Mouse (Mus musculus) myocyte (in vitro differentiated cells): ENCODE results near the gene Robo2. TPM values are rescaled to one million over a fixed set of nuclear protein-coding genes. Genes with fewer than 3 reads are reported as not detected.

Experiments used
- H3K27me3 ChIP-seq: one replicate; pipeline ENCODE4 v1.6.1; 2011; ENCODE audit not compliant: control insufficient read depth, insufficient read depth, insufficient read length
- H3K36me3 ChIP-seq: one replicate; pipeline ENCODE4 v1.6.1; 2011; ENCODE audit not compliant: control insufficient read depth, insufficient read depth
- H3K4me2 ChIP-seq: one replicate; pipeline ENCODE4 v1.6.1; 2011; ENCODE audit warnings: low read depth, control low read depth
- H3K4me3 ChIP-seq: one replicate; pipeline ENCODE4 v1.5.1; 2011; ENCODE audit warnings: mild to moderate bottlenecking, control low read depth, moderate library complexity
- H3K79me2 ChIP-seq: one replicate; pipeline ENCODE4 v1.6.1; 2011; ENCODE audit not compliant: control insufficient read depth, insufficient read depth
- H3ac ChIP-seq: one replicate; pipeline ENCODE4 v1.6.1; 2011; ENCODE audit not compliant: control insufficient read depth, insufficient read length
- CEBPB ChIP-seq: IDR thresholded peaks from 2 replicates; pipeline ENCODE4 v1.6.1; 2011; ENCODE audit warnings: mild to moderate bottlenecking, moderate library complexity; ENCODE audit not compliant: poor library complexity, insufficient read depth, severe bottlenecking
- E2F4 ChIP-seq: IDR thresholded peaks from one replicate; pipeline ENCODE4 v1.6.1; 2011; ENCODE audit warnings: mild to moderate bottlenecking, control low read depth, moderate library complexity; ENCODE audit not compliant: insufficient read depth
- MAX ChIP-seq: IDR thresholded peaks from one replicate; pipeline ENCODE4 v1.6.1; 2011; ENCODE audit warnings: low read depth, mild to moderate bottlenecking, control low read depth
- MYOD1 ChIP-seq, 3 experiments: IDR thresholded peaks; one replicate each; pipeline ENCODE4 v1.6.1; 2011; ENCODE audit warnings: control low read depth in 2 of 3, low read depth in 2 of 3, mild to moderate bottlenecking in 2 of 3, moderate library complexity in 1 of 3; ENCODE audit not compliant: insufficient read length in 2 of 3, control insufficient read depth in 1 of 3
- MYOG ChIP-seq, 3 experiments: IDR thresholded peaks; one replicate each; pipeline ENCODE4 v1.6.1; 2011; ENCODE audit warnings: control low read depth in 2 of 3, low read depth in 2 of 3, mild to moderate bottlenecking in 2 of 3; ENCODE audit not compliant: insufficient read length in 2 of 3, control insufficient read depth in 1 of 3, insufficient read depth in 1 of 3
- POLR2A ChIP-seq: IDR thresholded peaks from one replicate; pipeline ENCODE4 v1.6.1; 2011; ENCODE audit warnings: low read depth, mild to moderate bottlenecking, control low read depth, moderate library complexity; ENCODE audit not compliant: insufficient read length
- POLR2AphosphoS2 ChIP-seq: IDR thresholded peaks from one replicate; pipeline ENCODE4 v1.6.1; 2011; ENCODE audit warnings: low read depth, control low read depth; ENCODE audit not compliant: insufficient read length
- REST ChIP-seq: IDR thresholded peaks from one replicate; pipeline ENCODE4 v1.6.1; 2011; ENCODE audit warnings: mild to moderate bottlenecking, control low read depth, moderate library complexity; ENCODE audit not compliant: insufficient read depth, insufficient read length
- SRF ChIP-seq: IDR thresholded peaks from one replicate; pipeline ENCODE4 v1.6.1; 2011; ENCODE audit warnings: low read depth; ENCODE audit not compliant: control insufficient read depth, insufficient read length
- TCF12 ChIP-seq: IDR thresholded peaks from one replicate; pipeline ENCODE4 v1.6.1; 2011; ENCODE audit warnings: mild to moderate bottlenecking, control low read depth; ENCODE audit not compliant: poor library complexity, insufficient read depth, severe bottlenecking
- TCF3 ChIP-seq: IDR thresholded peaks from one replicate; pipeline ENCODE4 v1.6.1; 2011; ENCODE audit warnings: low read depth, control low read depth; ENCODE audit not compliant: insufficient read length
- USF1 ChIP-seq: IDR thresholded peaks from one replicate; pipeline ENCODE4 v1.6.1; 2011; ENCODE audit warnings: low read depth, mild to moderate bottlenecking, control low read depth, moderate library complexity
- polyA plus RNA-seq: library from polyadenylated mRNA; unstranded; fragments of >200 nt; fragmentation: generic; extraction: Trizol; gene quantifications from one replicate; pipeline ENCODE4 v1.2.1, GENCODE M21; 2012; ENCODE audit warnings: missing spikeins

Robo2 gene
- polyA plus RNA-seq, 1 experiment: 19.6 TPM

- TF ChIP-seq REST (no peak), SRF (no peak), POLR2AphosphoS2 (no peak), TCF3 (no peak), TCF12 (no peak), MYOD1 (IDR thresholded peaks at IDR 0.05; ENCODE audit: control insufficient read depth in 1 of 3, insufficient read length in 2 of 3, low read depth in 2 of 3) (no peak), CEBPB (no peak), USF1 (no peak), POLR2A (no peak), E2F4 (no peak)
- Histone ChIP-seq H3K27me3 (no peaks in the 10 kb centered on the region), H3K36me3 (no peaks in the 10 kb centered on the region), H3ac (no peak overlapping the region), H3K79me2 (no peaks in the 10 kb centered on the region), H3K4me2 (no peak overlapping the region), H3K4me3 (no peak overlapping the region)
These were observed 36.4 kb upstream of the Robo2 start for GRCm38 (mm10) chr16:74448025-74448424.

GRCm38 (mm10) chr16:74427071-74427470 is 15.4 kb upstream of the Robo2 start:
- Histone ChIP-seq H3K4me3 (no peak overlapping the region), H3ac (no peak overlapping the region), H3K79me2 (no peaks in the 10 kb centered on the region), H3K27me3 (no peaks in the 10 kb centered on the region), H3K4me2 (no peak overlapping the region), H3K36me3 (no peaks in the 10 kb centered on the region)
- TF ChIP-seq SRF (no peak), MAX (no peak), USF1 (no peak), CEBPB (no peak), POLR2AphosphoS2 (no peak), E2F4 (no peak), REST (no peak), POLR2A (no peak), MYOG (IDR thresholded peaks at IDR 0.05; ENCODE audit: control insufficient read depth in 1 of 3, insufficient read depth in 1 of 3, insufficient read length in 2 of 3, low read depth in 2 of 3) (no peak), MYOD1 (IDR thresholded peaks at IDR 0.05; ENCODE audit: control insufficient read depth in 1 of 3, insufficient read length in 2 of 3, low read depth in 2 of 3) (no peak), TCF12 (no peak), TCF3 (no peak)

- no peaks in the 10 kb centered on the region for H3K36me3 ChIP-seq
- TF ChIP-seq MYOD1 (IDR thresholded peaks at IDR 0.05; ENCODE audit: control insufficient read depth in 1 of 3, insufficient read length in 2 of 3, low read depth in 2 of 3) (no peak), POLR2AphosphoS2 (no peak), MAX (no peak), TCF12 (no peak), USF1 (no peak)
- H3K79me2 ChIP-seq: no peaks in the 10 kb centered on the region
These were observed 8.7 kb upstream of the Robo2 start for GRCm38 (mm10) chr16:74420324-74420723.

GRCm38 (mm10) chr16:74412471-74413291 is 1.1 kb upstream of the Robo2 start:
- H3K4me2 ChIP-seq: peak overlapping the region; percentile 86
- peak overlapping the region; percentile 43 for H3K4me3 ChIP-seq
- peak overlapping the region; percentile 15 for H3ac ChIP-seq
- H3K27me3 ChIP-seq: no peaks in the 10 kb centered on the region
- no peaks in the 10 kb centered on the region for H3K36me3 ChIP-seq
- TF ChIP-seq POLR2A (no peak), TCF3 (no peak), E2F4 (no peak), CEBPB (no peak), POLR2AphosphoS2 (no peak), SRF (no peak), TCF12 (no peak), MYOD1 (IDR thresholded peaks at IDR 0.05; ENCODE audit: control insufficient read depth in 1 of 3, insufficient read length in 2 of 3, low read depth in 2 of 3) (no peak), MAX (no peak), USF1 (no peak), MYOG (IDR thresholded peaks at IDR 0.05; ENCODE audit: control insufficient read depth in 1 of 3, insufficient read depth in 1 of 3, insufficient read length in 2 of 3, low read depth in 2 of 3) (no peak)
- H3K79me2 ChIP-seq: no peaks in the 10 kb centered on the region

More at GRCm38 (mm10) chr16:74420324-74420723, 8.7 kb upstream of the Robo2 start:
- no peaks in the 10 kb centered on the region for H3K27me3 ChIP-seq
- H3ac ChIP-seq: no peak overlapping the region
- no peak overlapping the region for H3K4me3 ChIP-seq
- no peak overlapping the region for H3K4me2 ChIP-seq

GRCm38 (mm10) chr16:74411021-74411420 is 604 bp downstream of the Robo2 start:
- H3K4me2 ChIP-seq: peak overlapping the region; percentile 86
- H3ac ChIP-seq: no peak overlapping the region
- H3K27me3 ChIP-seq: no peaks in the 10 kb centered on the region
- TF ChIP-seq POLR2A (no peak), SRF (no peak), MYOD1 (IDR thresholded peaks at IDR 0.05; ENCODE audit: control insufficient read depth in 1 of 3, insufficient read length in 2 of 3, low read depth in 2 of 3) (no peak), TCF12 (no peak), POLR2AphosphoS2 (no peak), E2F4 (no peak), REST (no peak), CEBPB (no peak), MYOG (IDR thresholded peaks at IDR 0.05; ENCODE audit: control insufficient read depth in 1 of 3, insufficient read depth in 1 of 3, insufficient read length in 2 of 3, low read depth in 2 of 3) (no peak), USF1 (no peak), TCF3 (no peak), MAX (no peak)
- peak overlapping the region; percentile 43 for H3K4me3 ChIP-seq
- no peaks in the 10 kb centered on the region for H3K36me3 ChIP-seq
- H3K79me2 ChIP-seq: no peaks in the 10 kb centered on the region
